Mouse (Mus musculus) kidney, adult 2 months (tissue): Measurements from ENCODE around the gene Erp44.

Experiments used
- CTCF ChIP-seq: fragments of 200-500 bp; conservative IDR thresholded peaks from 2 replicates; pipeline ENCODE4 v1.5.1; 2011; ENCODE audit warnings: low read depth, mild to moderate bottlenecking, control low read depth, low read length, moderate library complexity, mixed read lengths; ENCODE audit not compliant: insufficient read depth, insufficient read length
- POLR2A ChIP-seq: fragments of 200-500 bp; IDR thresholded peaks from one replicate; pipeline ENCODE4 v1.6.1; 2011; ENCODE audit warnings: low read depth, low read length, control low read depth

DNA sequence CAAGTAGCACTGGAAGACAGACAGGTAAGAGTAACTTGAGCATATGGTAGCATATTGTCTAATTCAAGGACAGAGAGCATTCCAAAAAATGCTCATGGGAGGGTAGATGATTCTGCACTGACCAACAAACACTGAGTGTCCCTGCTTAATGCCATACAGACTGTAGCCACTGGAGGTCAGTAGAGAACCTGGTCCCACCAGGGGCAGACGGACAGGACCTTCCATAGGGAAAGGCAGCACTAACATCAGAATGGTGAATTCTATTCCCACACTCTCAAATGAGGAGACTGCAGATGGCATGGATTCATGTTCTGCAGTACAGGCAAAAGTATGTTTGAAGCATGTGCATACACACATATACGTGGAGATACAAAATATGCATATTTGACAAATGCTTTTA lies 54.2 kb downstream of the Erp44 start:
- no peak for TF ChIP-seq POLR2A
- peak; percentile 97 for TF ChIP-seq CTCF
